Mouse (Mus musculus) embryonic facial prominence, embryonic 11.5 days (tissue): Measurements from ENCODE around the gene Cct8l1. TPM values are rescaled to one million over a fixed set of nuclear protein-coding genes. Genes with fewer than 3 reads are reported as not detected.

ENCODE experiments used
- ATAC-seq: fragments of 200-750 bp; cut with Nextera tagmentation; replicated peaks from 2 replicates; pipeline ENCODE4 v1.8.0; 2017; ENCODE audit warnings: low read depth; ENCODE audit not compliant: insufficient number of reproducible peaks, low FRiP score, low TSS enrichment
- DNase-seq: peaks from one replicate; pipeline ENCODE4 v3.0.0-alpha.2; 2015; ENCODE audit warnings: low spot score
- H3K27ac ChIP-seq: fragments of 300-500 bp; sonication (generic); replicated peaks from 2 replicates; pipeline ENCODE4 v1.5.1; 2014; ENCODE audit warnings: mild to moderate bottlenecking, low read depth, low read length, control low read depth
- H3K27me3 ChIP-seq: fragments of 300-500 bp; sonication (generic); 2 replicates; pipeline ENCODE4 v1.6.1; 2014; ENCODE audit warnings: mild to moderate bottlenecking, low read length, moderate library complexity, mixed read lengths; ENCODE audit not compliant: control insufficient read depth, insufficient read depth
- H3K36me3 ChIP-seq: fragments of 300-500 bp; sonication (generic); replicated peaks from 2 replicates; pipeline ENCODE4 v1.6.1; 2014; ENCODE audit warnings: low read depth, mild to moderate bottlenecking, low read length, moderate library complexity, mixed read lengths; ENCODE audit not compliant: control insufficient read depth, insufficient read depth
- H3K4me1 ChIP-seq: fragments of 300-500 bp; sonication (generic); 2 replicates; pipeline ENCODE4 v1.6.1; 2014; ENCODE audit warnings: low read length, mixed read lengths; ENCODE audit not compliant: control insufficient read depth, insufficient read depth
- H3K4me2 ChIP-seq: fragments of 300-500 bp; sonication (generic); 2 replicates; pipeline ENCODE4 v1.6.1; 2014; ENCODE audit warnings: low read depth, mild to moderate bottlenecking, control low read depth, low read length, moderate library complexity
- H3K4me3 ChIP-seq: fragments of 300-500 bp; sonication (generic); 2 replicates; pipeline ENCODE4 v1.5.1; 2014; ENCODE audit warnings: low read depth, low read length, control low read depth
- H3K9ac ChIP-seq: fragments of 300-500 bp; sonication (generic); replicated peaks from 2 replicates; pipeline ENCODE4 v1.6.1; 2014; ENCODE audit warnings: mild to moderate bottlenecking, control low read depth, low read length
- H3K9me3 ChIP-seq: fragments of 300-500 bp; sonication (generic); replicated peaks from 2 replicates; pipeline ENCODE4 v1.6.1; 2016; ENCODE audit warnings: mild to moderate bottlenecking, low read length, inconsistent platforms, mixed read lengths; ENCODE audit not compliant: control insufficient read depth
- WGBS: fragments of 180-500 bp; shearing (Covaris S2); extraction: QIAGEN DNeasy Blood & Tissue Kit; methylation state at CpG from one replicate; pipeline ENCODE4 v1.1.7; 2014; 5-methylcytosine and 5-hydroxymethylcytosine counted together
- polyA plus RNA-seq: library from polyadenylated mRNA; unstranded; fragments of >200 nt; fragmentation: Nextera tagmentation; extraction: Ambion mirVana; gene quantifications from 2 replicates; pipeline ENCODE4 v1.2.1, GENCODE M21; 2014

The Cct8l1 gene
- polyA plus RNA-seq, 1 experiment from 2014 or later: not detected

- H3K4me2 ChIP-seq: no peak overlapping the region
- H3K9me3 ChIP-seq: no peaks in the 10 kb centered on the region
- H3K4me3 ChIP-seq: no peak overlapping the region
- H3K36me3 ChIP-seq: no peaks in the 10 kb centered on the region
- DNase-seq (no peak), ATAC-seq (no peak)
- H3K9ac ChIP-seq: no peak overlapping the region
- 53% methylated on average over 18 of the region's 18 CpGs for WGBS
- H3K4me1 ChIP-seq: no peaks in the 10 kb centered on the region
- H3K27me3 ChIP-seq: no peaks in the 10 kb centered on the region
- no peak overlapping the region for H3K27ac ChIP-seq
Measured at GRCm38 (mm10) chr5:25532256-25533147, 16.6 kb downstream of the Cct8l1 start.

DNA sequence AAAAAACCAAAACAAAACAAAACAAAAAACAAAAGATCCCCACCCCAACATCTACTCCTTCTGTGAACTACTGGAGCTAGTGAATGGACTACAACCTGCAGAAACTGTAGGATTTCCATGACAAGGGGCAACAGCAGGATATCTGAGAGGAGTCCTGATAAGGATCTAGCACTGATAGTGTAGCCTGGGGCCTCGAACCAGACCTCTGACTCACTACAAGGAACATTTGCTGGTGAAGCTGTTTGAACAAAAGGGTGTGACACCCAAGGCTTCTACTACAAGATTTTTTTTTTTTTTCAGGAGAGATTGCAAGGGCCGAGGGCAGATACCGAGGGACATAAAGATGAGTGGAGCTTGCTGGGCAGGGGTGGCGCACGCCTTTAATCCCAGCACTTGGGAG is 17.4 kb downstream of the Cct8l1 start:
- ATAC-seq: no peak
- DNase-seq: no peak
- WGBS: 81% methylated on average over 5 of the region's 5 CpGs
- H3K4me3 ChIP-seq: no peak overlapping the region
- no peak overlapping the region for H3K9ac ChIP-seq
- H3K4me2 ChIP-seq: no peak overlapping the region
- H3K36me3 ChIP-seq: no peaks in the 10 kb centered on the region
- H3K4me1 ChIP-seq: no peaks in the 10 kb centered on the region
- no peak overlapping the region for H3K27ac ChIP-seq
- no peaks in the 10 kb centered on the region for H3K27me3 ChIP-seq
- H3K9me3 ChIP-seq: no peaks in the 10 kb centered on the region

DNA sequence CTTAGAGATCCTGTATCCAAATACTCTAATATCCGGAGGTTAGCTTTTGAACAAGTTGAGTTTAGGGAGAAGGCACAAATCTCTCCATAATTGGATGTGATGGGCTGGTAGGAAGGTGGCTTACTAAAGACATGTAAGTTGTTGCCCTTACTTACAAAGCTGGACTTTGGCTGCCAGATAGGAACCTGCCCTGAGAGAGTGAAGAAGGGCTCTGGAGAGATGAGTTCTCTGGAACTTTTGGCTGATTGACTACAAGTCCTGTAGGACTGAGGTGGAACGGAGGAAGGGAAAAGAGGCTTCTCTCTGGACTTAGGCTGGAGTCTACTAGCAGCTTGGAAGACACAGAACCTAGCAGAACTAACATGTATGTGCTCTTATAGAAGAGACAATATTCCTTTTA is 19.7 kb downstream of the Cct8l1 start:
- H3K27ac ChIP-seq: no peak overlapping the region
- H3K4me3 ChIP-seq: no peak overlapping the region
- H3K9me3 ChIP-seq: no peaks in the 10 kb centered on the region
- H3K9ac ChIP-seq: no peak overlapping the region
- ATAC-seq: no peak
- no peaks in the 10 kb centered on the region for H3K27me3 ChIP-seq
- H3K4me2 ChIP-seq: no peak overlapping the region
- WGBS: 88% methylated on average over 2 of the region's 2 CpGs
- H3K36me3 ChIP-seq: no peaks in the 10 kb centered on the region
- H3K4me1 ChIP-seq: no peaks in the 10 kb centered on the region
- DNase-seq: no peak

GRCm38 (mm10) chr5:25536451-25536850 is 20.6 kb downstream of the Cct8l1 start:
- ATAC-seq (no peak), DNase-seq (no peak)
- Histone ChIP-seq H3K4me1 (no peaks in the 10 kb centered on the region), H3K4me3 (no peak overlapping the region), H3K9ac (no peak overlapping the region), H3K36me3 (no peaks in the 10 kb centered on the region), H3K9me3 (no peaks in the 10 kb centered on the region), H3K27me3 (no peaks in the 10 kb centered on the region), H3K4me2 (no peak overlapping the region), H3K27ac (no peak overlapping the region)
- WGBS: 52% methylated on average over 2 of the region's 2 CpGs

GRCm38 (mm10) chr5:25536921-25537409 is 21.1 kb downstream of the Cct8l1 start:
- H3K4me3 ChIP-seq: no peak overlapping the region
- no peak overlapping the region for H3K27ac ChIP-seq
- no peak overlapping the region for H3K4me2 ChIP-seq
- H3K36me3 ChIP-seq: no peaks in the 10 kb centered on the region
- no peaks in the 10 kb centered on the region for H3K27me3 ChIP-seq
- ATAC-seq (no peak), DNase-seq (no peak)
- H3K9me3 ChIP-seq: no peaks in the 10 kb centered on the region
- no peak overlapping the region for H3K9ac ChIP-seq
- 48% methylated on average over 6 of the region's 6 CpGs for WGBS
- H3K4me1 ChIP-seq: no peaks in the 10 kb centered on the region

DNA sequence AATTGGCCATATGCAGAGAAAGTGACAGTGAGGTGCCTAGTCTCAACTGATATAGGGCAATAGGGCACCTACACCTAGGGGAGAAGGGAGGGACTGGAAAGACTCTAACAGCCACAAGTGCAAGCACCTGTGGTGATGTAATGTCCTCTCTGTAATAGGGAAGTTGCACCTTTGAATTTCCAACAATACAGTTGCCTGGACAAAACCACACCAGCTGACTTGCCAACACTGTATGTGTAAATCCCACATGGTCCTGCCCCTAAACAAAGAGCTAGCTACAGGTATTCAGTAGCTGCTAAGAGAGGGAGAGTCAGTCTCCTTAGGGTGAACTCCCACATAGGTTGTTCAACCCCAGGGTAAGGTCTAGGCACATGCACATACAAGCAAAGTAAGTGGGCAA is 24.5 kb downstream of the Cct8l1 start:
- no peak for ATAC-seq
- Histone ChIP-seq H3K36me3 (no peaks in the 10 kb centered on the region), H3K27ac (no peak overlapping the region)

GRCm38 (mm10) chr5:25540921-25541320 is 25.1 kb downstream of the Cct8l1 start:
- Histone ChIP-seq H3K4me3 (no peak overlapping the region), H3K36me3 (no peaks in the 10 kb centered on the region), H3K9me3 (no peaks in the 10 kb centered on the region), H3K27ac (no peak overlapping the region), H3K4me1 (no peaks in the 10 kb centered on the region), H3K27me3 (no peaks in the 10 kb centered on the region), H3K9ac (no peak overlapping the region), H3K4me2 (no peak overlapping the region)
- ATAC-seq (no peak), DNase-seq (no peak)
- WGBS: 78% methylated on average over 3 of the region's 3 CpGs

More for the DNA sequence above, 24.5 kb downstream of the Cct8l1 start:
- Histone ChIP-seq H3K9ac (no peak overlapping the region), H3K9me3 (no peaks in the 10 kb centered on the region), H3K4me2 (no peak overlapping the region), H3K4me1 (no peaks in the 10 kb centered on the region), H3K4me3 (no peak overlapping the region), H3K27me3 (no peaks in the 10 kb centered on the region)
- no peak for DNase-seq

DNA sequence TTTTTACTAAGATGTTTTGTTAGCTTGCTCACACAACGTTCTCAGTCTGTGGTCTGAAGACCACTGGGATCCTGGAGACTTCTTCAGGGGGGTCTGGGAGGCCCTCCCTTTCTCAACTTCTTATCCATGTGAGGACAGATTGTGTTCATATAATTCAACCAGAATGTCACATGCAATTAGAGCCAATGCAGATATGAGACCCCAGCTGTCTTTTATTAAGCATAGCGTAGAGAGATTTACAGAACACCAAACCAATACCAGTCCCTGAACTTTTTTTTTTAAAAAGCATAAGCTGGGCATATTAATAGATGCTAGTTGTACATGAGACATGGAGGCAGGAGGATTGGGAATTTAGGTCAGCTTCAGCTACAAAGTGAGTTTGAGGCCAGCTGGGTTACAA is 25.8 kb downstream of the Cct8l1 start:
- Histone ChIP-seq H3K4me3 (no peak overlapping the region), H3K36me3 (no peaks in the 10 kb centered on the region), H3K27me3 (no peaks in the 10 kb centered on the region), H3K9ac (no peak overlapping the region), H3K27ac (no peak overlapping the region), H3K4me2 (no peak overlapping the region), H3K9me3 (no peaks in the 10 kb centered on the region), H3K4me1 (no peaks in the 10 kb centered on the region)
- DNase-seq (peak; percentile 62), ATAC-seq (0 out of 2 replicates have a peak, but pooled peaks have one; percentile 44)
- 34% methylated on average over 2 of the region's 2 CpGs for WGBS
